Mouse (Mus musculus) mouse trophoblast stem cell (cell line): ENCODE measurements around the gene Nubpl.

Experiments used
- in situ Hi-C, 2 experiments: fragments of 300-500 bp; cut with MseI, MboI; formaldehyde crosslinking; loops; 2 replicates in 1 of 2; 3 replicates in 1 of 2; pipeline ENCODE4 v1.15.1; 2025

Nubpl gene

GRCm38 (mm10) chr12:52328488-52328887 is 231.0 kb downstream of the Nubpl start:
- in situ Hi-C loops: no loop called here

- in situ Hi-C loops: no loop called here
These were observed 237.7 kb downstream of the Nubpl start for GRCm38 (mm10) chr12:52335142-52335765.

- in situ Hi-C loops: no loop called here
These were observed 240.7 kb downstream of the Nubpl start for GRCm38 (mm10) chr12:52338136-52338753.

GRCm38 (mm10) chr12:52346611-52347010 is 249.1 kb downstream of the Nubpl start:
- in situ Hi-C loops: no loop called here

- in situ Hi-C loops: no loop called here
These were observed 252.7 kb downstream of the Nubpl start for GRCm38 (mm10) chr12:52350276-52350675.

- in situ Hi-C loops: no loop called here
These were observed 261.9 kb downstream of the Nubpl start for GRCm38 (mm10) chr12:52359484-52359883.

- in situ Hi-C loops: no loop called here
These were observed 262.6 kb downstream of the Nubpl start for GRCm38 (mm10) chr12:52360136-52360535.

GRCm38 (mm10) chr12:52361198-52361597 is 263.7 kb downstream of the Nubpl start:
- in situ Hi-C loops: no loop called here
